Mouse (Mus musculus) brain, embryonic 14.5 days (tissue): Measurements from ENCODE around the gene Vwa3a.

Experiments used
- CTCF ChIP-seq: fragments of 200-500 bp; IDR thresholded peaks from 2 replicates; pipeline ENCODE4 v1.5.1; 2012; ENCODE audit warnings: inconsistent platforms, mild to moderate bottlenecking, moderate library complexity, borderline replicate concordance; ENCODE audit not compliant: insufficient read depth, insufficient read length; ENCODE audit errors: extremely low read depth
- POLR2A ChIP-seq: fragments of 200-500 bp; IDR thresholded peaks from 2 replicates; pipeline ENCODE4 v1.6.1; 2012; ENCODE audit warnings: mild to moderate bottlenecking, inconsistent platforms, borderline replicate concordance; ENCODE audit not compliant: poor library complexity, insufficient read depth, insufficient read length, severe bottlenecking; ENCODE audit errors: extremely low read depth

DNA sequence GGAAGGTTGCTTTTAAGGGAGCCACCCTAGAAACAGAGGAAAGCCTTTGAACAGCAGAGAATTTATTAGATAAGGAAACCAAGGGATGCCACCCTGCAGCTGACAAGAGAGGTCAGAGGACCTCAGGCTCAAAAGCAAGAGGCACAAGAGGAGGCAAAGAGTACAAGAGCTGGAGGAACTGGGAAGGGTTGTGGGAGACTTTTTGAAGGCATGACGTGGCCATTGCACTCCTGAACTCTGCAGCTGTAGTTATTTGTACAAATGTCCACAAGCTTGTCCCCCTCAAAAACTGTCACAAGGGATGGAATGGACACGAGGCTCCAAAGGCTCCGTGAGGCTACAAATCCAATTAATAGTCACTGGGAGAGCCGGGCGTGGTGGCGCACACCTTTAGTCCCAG, 5.5 kb downstream of the Vwa3a start:
- TF ChIP-seq POLR2A (no peak), CTCF (no peak)
